Mouse (Mus musculus): ENCODE results near the gene Esrp2. TPM values are rescaled to one million over a fixed set of nuclear protein-coding genes. Genes with fewer than 3 reads are reported as not detected.

Esrp2 gene
- polyA plus RNA-seq, 1 experiment from 2014 or later = 0.26 TPM

GRCm38 (mm10) chr8:106103888-106104287 lies 32.9 kb downstream of the Esrp2 start:
- H3K27ac ChIP-seq = no peak overlapping the region
- H3K9me3 ChIP-seq = no peaks in the 10 kb centered on the region
- H3K4me3 ChIP-seq = no peak overlapping the region
- no peaks in the 10 kb centered on the region for H3K4me1 ChIP-seq (replicated peaks)
- H3K9ac ChIP-seq = no peak overlapping the region
- H3K27me3 ChIP-seq = no peaks in the 10 kb centered on the region
- 96% methylated on average over 2 of the region's 2 CpGs for WGBS
- H3K4me2 ChIP-seq = no peak overlapping the region
- ATAC-seq (ENCODE audit: low FRiP score) = no peak
- peaks cover 41% of the 10 kb centered on the region for H3K36me3 ChIP-seq

- ATAC-seq (ENCODE audit: low FRiP score) = no peak
- Histone ChIP-seq H3K9me3 (no peaks in the 10 kb centered on the region), H3K36me3 (peaks cover 28% of the 10 kb centered on the region), H3K27me3 (no peaks in the 10 kb centered on the region), H3K9ac (no peak overlapping the region), H3K4me2 (no peak overlapping the region), H3K4me3 (no peak overlapping the region), H3K4me1 (replicated peaks) (no peaks in the 10 kb centered on the region), H3K27ac (no peak overlapping the region)
- 94% methylated on average over 4 of the region's 4 CpGs for WGBS
These were observed 34.5 kb downstream of the Esrp2 start for GRCm38 (mm10) chr8:106102321-106102720.

Other genes starting within 250 kb of the Esrp2 start
- gene Nrn1l, start 243.4 kb downstream of the Esrp2 start, polyA plus RNA-seq (2015; fragmentation: Nextera tagmentation; extraction: Ambion mirVana) = 0.88 and 0.94 TPM in 2 replicates
- 12.4 and 13.1 TPM in 2 replicates for gene Pskh1, start 236.5 kb downstream of the Esrp2 start, polyA plus RNA-seq (2015; fragmentation: Nextera tagmentation; extraction: Ambion mirVana)
- gene Ctrl, start 203.1 kb downstream of the Esrp2 start, polyA plus RNA-seq (2015; fragmentation: Nextera tagmentation; extraction: Ambion mirVana) = 2.8 and 4.0 TPM in 2 replicates
- gene Psmb10, start 198.5 kb downstream of the Esrp2 start, polyA plus RNA-seq (2015; fragmentation: Nextera tagmentation; extraction: Ambion mirVana) = 40.3 and 46.9 TPM in 2 replicates
- gene Lcat, start 193.6 kb downstream of the Esrp2 start, polyA plus RNA-seq (2015; fragmentation: Nextera tagmentation; extraction: Ambion mirVana) = 0.90 and 1.0 TPM in 2 replicates
- gene Slc12a4, start 170.9 kb downstream of the Esrp2 start, polyA plus RNA-seq (2015; fragmentation: Nextera tagmentation; extraction: Ambion mirVana) = 7.9 and 8.9 TPM in 2 replicates
- not detected in 2 replicates for gene Dpep3, start 157.5 kb downstream of the Esrp2 start, polyA plus RNA-seq (2015; fragmentation: Nextera tagmentation; extraction: Ambion mirVana)
- gene Dus2, start 145.6 kb downstream of the Esrp2 start, polyA plus RNA-seq (2015; fragmentation: Nextera tagmentation; extraction: Ambion mirVana) = 23.3 and 23.6 TPM in 2 replicates
- 0.23 TPM in 1 of 2 replicates, not detected in the other for gene Dpep2nb, start 131.0 kb downstream of the Esrp2 start, polyA plus RNA-seq (2015; fragmentation: Nextera tagmentation; extraction: Ambion mirVana)
- gene Ddx28, start 125.1 kb downstream of the Esrp2 start, polyA plus RNA-seq (2015; fragmentation: Nextera tagmentation; extraction: Ambion mirVana) = 21.4 and 22.5 TPM in 2 replicates
- gene Nfatc3, start 78.1 kb downstream of the Esrp2 start, polyA plus RNA-seq (2015; fragmentation: Nextera tagmentation; extraction: Ambion mirVana) = 4.1 and 4.7 TPM in 2 replicates
- gene Pla2g15, start 13.4 kb upstream of the Esrp2 start, polyA plus RNA-seq (2015; fragmentation: Nextera tagmentation; extraction: Ambion mirVana) = 20.0 and 22.3 TPM in 2 replicates
- gene Slc7a6, start 31.9 kb upstream of the Esrp2 start, polyA plus RNA-seq (2015; fragmentation: Nextera tagmentation; extraction: Ambion mirVana) = 66.4 and 71.4 TPM in 2 replicates
- 39.2 and 42.0 TPM in 2 replicates for gene Slc7a6os, start 74.0 kb upstream of the Esrp2 start, polyA plus RNA-seq (2015; fragmentation: Nextera tagmentation; extraction: Ambion mirVana)
- 56.6 and 57.9 TPM in 2 replicates for gene Prmt7, start 74.0 kb upstream of the Esrp2 start, polyA plus RNA-seq (2015; fragmentation: Nextera tagmentation; extraction: Ambion mirVana)
- gene Smpd3, start 201.0 kb upstream of the Esrp2 start, polyA plus RNA-seq (2015; fragmentation: Nextera tagmentation; extraction: Ambion mirVana) = 47.7 and 49.2 TPM in 2 replicates